Mouse (Mus musculus) ES-Bruce4 (cell line): ENCODE measurements around the gene Oxa1l.

ENCODE experiments used
- CTCF ChIP-seq: IDR thresholded peaks from one replicate; pipeline ENCODE4 v1.8.1; 2011; ENCODE audit warnings: low read depth, low read length
- EP300 ChIP-seq: IDR thresholded peaks from 2 replicates; pipeline ENCODE4 v1.6.1; 2011; ENCODE audit warnings: low read depth, low read length; ENCODE audit not compliant: insufficient read depth
- POLR2A ChIP-seq: IDR thresholded peaks from one replicate; pipeline ENCODE4 v1.8.1; 2011; ENCODE audit warnings: low read length; ENCODE audit not compliant: insufficient read depth

DNA sequence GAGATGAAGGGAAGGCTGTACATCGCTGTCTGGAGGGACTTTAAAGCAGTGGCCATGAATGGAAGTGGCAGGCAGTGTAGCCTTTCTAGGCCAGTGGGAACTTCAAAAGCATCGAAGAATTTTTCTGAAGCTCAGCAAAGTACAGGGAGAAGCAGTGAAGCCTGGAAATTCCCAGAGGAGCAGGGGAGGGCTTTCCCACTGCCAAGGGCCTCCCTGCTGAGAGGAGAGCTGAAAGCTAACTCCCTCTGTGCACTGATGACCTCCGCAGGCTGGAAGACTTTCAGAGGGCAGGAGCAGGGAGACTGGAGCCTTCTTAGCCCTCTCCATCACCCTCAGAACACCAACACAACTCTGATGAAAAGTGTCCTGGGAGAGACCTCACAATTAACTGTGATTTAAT lies 48.9 kb upstream of the Oxa1l start:
- no peak for TF ChIP-seq POLR2A
- TF ChIP-seq CTCF, result no peak
- TF ChIP-seq EP300, result no peak
